Mouse (Mus musculus) heart, embryonic 14.5 days (tissue): ENCODE measurements around the gene Uvrag. TPM values are rescaled to one million over a fixed set of nuclear protein-coding genes. Genes with fewer than 3 reads are reported as not detected.
A peak's percentile ranks its signal among the peaks of the same experiment; 100 is the strongest.

Experiments
- ATAC-seq: fragments of 200-750 bp; cut with Nextera tagmentation; 2 replicates; pipeline ENCODE4 v1.8.0; 2017; ENCODE audit warnings: low read depth, moderate TSS enrichment; ENCODE audit not compliant: insufficient number of reproducible peaks, insufficient read depth, low FRiP score
- H3K27ac ChIP-seq, 2 experiments: fragments of 200-500 bp in 1 of 2; fragments of 300-500 bp in 1 of 2; sonication (generic) in 1 of 2; replicated peaks in 1 of 2; 2 replicates each; pipeline ENCODE4 v1.5.1; 2012 to 2014; ENCODE audit warnings: low read depth in 2 of 2, low read length in 2 of 2, control low read depth in 1 of 2, mild to moderate bottlenecking in 1 of 2, mixed read lengths in 1 of 2; ENCODE audit not compliant: control insufficient read depth in 1 of 2, insufficient read depth in 1 of 2
- H3K27me3 ChIP-seq: fragments of 300-500 bp; sonication (generic); 2 replicates; pipeline ENCODE4 v1.6.1; 2014; ENCODE audit warnings: mild to moderate bottlenecking, low read length, control low read depth; ENCODE audit not compliant: control insufficient read depth, insufficient read depth
- H3K36me3 ChIP-seq: fragments of 300-500 bp; sonication (generic); 2 replicates; pipeline ENCODE4 v1.6.1; 2014; ENCODE audit warnings: mild to moderate bottlenecking, control low read depth, low read length, mixed read lengths; ENCODE audit not compliant: control insufficient read depth, insufficient read depth
- H3K4me1 ChIP-seq, 2 experiments: fragments of 200-500 bp in 1 of 2; fragments of 300-500 bp in 1 of 2; sonication (generic) in 1 of 2; 2 replicates each; pipeline ENCODE4 v1.6.1; 2012 to 2014; ENCODE audit warnings: low read length in 2 of 2, control low read depth in 1 of 2, mixed read lengths in 1 of 2; ENCODE audit not compliant: control insufficient read depth in 2 of 2, insufficient read depth in 2 of 2
- H3K4me2 ChIP-seq: fragments of 300-500 bp; sonication (generic); 2 replicates; pipeline ENCODE4 v1.6.1; 2014; ENCODE audit warnings: mild to moderate bottlenecking, low read length
- H3K4me3 ChIP-seq, 2 experiments: fragments of 200-500 bp in 1 of 2; fragments of 300-500 bp in 1 of 2; sonication (generic) in 1 of 2; 2 replicates each; pipeline ENCODE4 v1.5.1; 2012 to 2014; ENCODE audit warnings: low read length in 2 of 2, mild to moderate bottlenecking in 2 of 2, control low read depth in 1 of 2, low read depth in 1 of 2, moderate library complexity in 1 of 2; ENCODE audit not compliant: control insufficient read depth in 1 of 2, insufficient read depth in 1 of 2
- H3K9ac ChIP-seq: fragments of 300-500 bp; sonication (generic); 2 replicates; pipeline ENCODE4 v1.6.1; 2014; ENCODE audit warnings: mild to moderate bottlenecking, low read length
- H3K9me3 ChIP-seq: fragments of 300-500 bp; sonication (generic); 2 replicates; pipeline ENCODE4 v1.6.1; 2016; ENCODE audit warnings: low read length, control low read depth; ENCODE audit not compliant: control insufficient read depth
- WGBS: fragments of 180-500 bp; shearing (Covaris S2); extraction: QIAGEN DNeasy Blood & Tissue Kit; methylation state at CpG from one replicate; pipeline ENCODE4 v1.1.7; 2014; 5-methylcytosine and 5-hydroxymethylcytosine counted together
- polyA plus RNA-seq: library from polyadenylated mRNA; unstranded; fragments of >200 nt; fragmentation: Nextera tagmentation; extraction: Ambion mirVana; gene quantifications from 2 replicates; pipeline ENCODE4 v1.2.1, GENCODE M21; 2014

The Uvrag gene
- polyA plus RNA-seq, 1 experiment from 2014 or later = 18.9 TPM

- Histone ChIP-seq H3K4me1 (peaks cover 16 to 20% of the 10 kb centered on the region in 2 experiments), H3K27me3 (no peaks in the 10 kb centered on the region), H3K4me3 (no peak overlapping the region), H3K27ac (no peak overlapping the region), H3K9me3 (no peaks in the 10 kb centered on the region), H3K9ac (no peak overlapping the region), H3K4me2 (no peak overlapping the region), H3K36me3 (no peaks in the 10 kb centered on the region)
- 36% methylated on average over 3 of the region's 3 CpGs for WGBS
- ATAC-seq = no peak
Measured at GRCm38 (mm10) chr7:98953649-98954048, 187.3 kb downstream of the Uvrag start.

GRCm38 (mm10) chr7:98944986-98945385 is 196.0 kb downstream of the Uvrag start:
- no peak overlapping the region for H3K9ac ChIP-seq
- no peak overlapping the region for H3K27ac ChIP-seq
- H3K4me1 ChIP-seq = peaks cover 2 to 5% of the 10 kb centered on the region in 2 experiments; a peak in 1 of 4 replicates
- no peaks in the 10 kb centered on the region for H3K9me3 ChIP-seq
- no peak overlapping the region for H3K4me3 ChIP-seq
- no peak for ATAC-seq
- no peak overlapping the region for H3K4me2 ChIP-seq
- no peaks in the 10 kb centered on the region for H3K36me3 ChIP-seq
- no peaks in the 10 kb centered on the region for H3K27me3 ChIP-seq
- 68% methylated on average over 3 of the region's 3 CpGs for WGBS

- Histone ChIP-seq H3K9ac (no peak overlapping the region), H3K36me3 (no peaks in the 10 kb centered on the region), H3K27ac (no peak overlapping the region), H3K4me3 (no peak overlapping the region), H3K4me1 (no peaks in the 10 kb centered on the region), H3K27me3 (no peaks in the 10 kb centered on the region), H3K9me3 (no peaks in the 10 kb centered on the region), H3K4me2 (no peak overlapping the region)
- 93% methylated on average over 5 of the region's 5 CpGs for WGBS
- ATAC-seq = no peak
Measured at GRCm38 (mm10) chr7:98943687-98944086, 197.3 kb downstream of the Uvrag start.

GRCm38 (mm10) chr7:98942746-98943145 is 198.2 kb downstream of the Uvrag start:
- H3K27me3 ChIP-seq = no peaks in the 10 kb centered on the region
- H3K9me3 ChIP-seq = no peaks in the 10 kb centered on the region
- no peak for ATAC-seq
- H3K4me1 ChIP-seq = peaks cover 2 to 3% of the 10 kb centered on the region in 2 experiments; a peak in 3 of 4 replicates
- no peak overlapping the region for H3K9ac ChIP-seq
- no peaks in the 10 kb centered on the region for H3K36me3 ChIP-seq
- H3K27ac ChIP-seq = no peak overlapping the region
- no peak overlapping the region for H3K4me2 ChIP-seq
- 83% methylated on average over 6 of the region's 6 CpGs for WGBS
- H3K4me3 ChIP-seq = no peak overlapping the region

- Histone ChIP-seq H3K36me3 (no peaks in the 10 kb centered on the region), H3K4me1 (peaks cover 4 to 14% of the 10 kb centered on the region in 2 experiments; a peak in 3 of 4 replicates), H3K27me3 (no peaks in the 10 kb centered on the region), H3K27ac (no peak overlapping the region), H3K4me3 (no peak overlapping the region), H3K9ac (no peak overlapping the region), H3K9me3 (no peaks in the 10 kb centered on the region), H3K4me2 (no peak overlapping the region)
- 78% methylated on average over 6 of the region's 6 CpGs for WGBS
- no peak for ATAC-seq
Measured at GRCm38 (mm10) chr7:98939194-98939593, 201.7 kb downstream of the Uvrag start.

GRCm38 (mm10) chr7:98938621-98939020 is 202.3 kb downstream of the Uvrag start:
- Histone ChIP-seq H3K27ac (no peak overlapping the region), H3K4me1 (peaks cover 4 to 14% of the 10 kb centered on the region in 2 experiments; a peak in 3 of 4 replicates), H3K27me3 (no peaks in the 10 kb centered on the region), H3K9ac (no peak overlapping the region), H3K36me3 (no peaks in the 10 kb centered on the region), H3K4me3 (no peak overlapping the region), H3K9me3 (no peaks in the 10 kb centered on the region), H3K4me2 (no peak overlapping the region)
- 85% methylated on average over 7 of the region's 7 CpGs for WGBS
- no peak for ATAC-seq

- ATAC-seq = no peak
- no peak overlapping the region for H3K4me3 ChIP-seq
- no peak overlapping the region for H3K4me2 ChIP-seq
- H3K27me3 ChIP-seq = no peaks in the 10 kb centered on the region
- 0 out of 2 replicates have a peak overlapping the region, but pooled peaks have one; percentile 9 for H3K9ac ChIP-seq
- no peak overlapping the region for H3K27ac ChIP-seq
- H3K9me3 ChIP-seq = no peaks in the 10 kb centered on the region
- 49% methylated on average over 20 of the region's 20 CpGs for WGBS
- H3K36me3 ChIP-seq = no peaks in the 10 kb centered on the region
- H3K4me1 ChIP-seq = peaks cover 8 to 22% of the 10 kb centered on the region in 2 experiments; a peak in 3 of 4 replicates
Measured at GRCm38 (mm10) chr7:98937079-98937813, 203.7 kb downstream of the Uvrag start.
